Mouse (Mus musculus) heart, embryonic 16.5 days (tissue): ENCODE results near the gene Fdxacb1. TPM values are rescaled to one million over a fixed set of nuclear protein-coding genes. Genes with fewer than 3 reads are reported as not detected.

ENCODE experiments used
- ATAC-seq: fragments of 200-750 bp; cut with Nextera tagmentation; replicated peaks from 2 replicates; pipeline ENCODE4 v1.8.0; 2017; ENCODE audit warnings: moderate number of reproducible peaks; ENCODE audit not compliant: insufficient read depth, low FRiP score; ENCODE audit errors: extremely low read depth
- H3K27ac ChIP-seq: fragments of 300-500 bp; sonication (generic); 2 replicates; pipeline ENCODE4 v1.5.1; 2014; ENCODE audit warnings: mild to moderate bottlenecking, low read length, control low read depth, moderate library complexity
- H3K27me3 ChIP-seq: fragments of 300-500 bp; sonication (generic); 2 replicates; pipeline ENCODE4 v1.6.1; 2014; ENCODE audit warnings: low read length, mixed read lengths; ENCODE audit not compliant: control insufficient read depth, insufficient read depth
- H3K36me3 ChIP-seq: fragments of 300-500 bp; sonication (generic); 2 replicates; pipeline ENCODE4 v1.6.1; 2014; ENCODE audit not compliant: control insufficient read depth, insufficient read depth
- H3K4me1 ChIP-seq: fragments of 300-500 bp; sonication (generic); 2 replicates; pipeline ENCODE4 v1.6.1; 2014; ENCODE audit warnings: low read length, mixed read lengths; ENCODE audit not compliant: control insufficient read depth, insufficient read depth
- H3K4me2 ChIP-seq: fragments of 300-500 bp; sonication (generic); 2 replicates; pipeline ENCODE4 v1.6.1; 2014; ENCODE audit warnings: low read depth, mild to moderate bottlenecking, control low read depth, low read length
- H3K4me3 ChIP-seq: fragments of 300-500 bp; sonication (generic); 2 replicates; pipeline ENCODE4 v1.5.1; 2014; ENCODE audit warnings: mild to moderate bottlenecking, control low read depth, low read length
- H3K9ac ChIP-seq: fragments of 300-500 bp; sonication (generic); 2 replicates; pipeline ENCODE4 v1.6.1; 2014; ENCODE audit warnings: low read length, control low read depth
- H3K9me3 ChIP-seq: fragments of 300-500 bp; sonication (generic); replicated peaks from 2 replicates; pipeline ENCODE4 v1.6.1; 2016; ENCODE audit warnings: low read length; ENCODE audit not compliant: control insufficient read depth
- WGBS: fragments of 180-500 bp; shearing (Covaris S2); extraction: QIAGEN DNeasy Blood & Tissue Kit; methylation state at CpG from one replicate; pipeline ENCODE4 v1.1.7; 2014; 5-methylcytosine and 5-hydroxymethylcytosine counted together
- polyA plus RNA-seq: library from polyadenylated mRNA; unstranded; fragments of >200 nt; fragmentation: Nextera tagmentation; extraction: Ambion mirVana; gene quantifications from 2 replicates; pipeline ENCODE4 v1.2.1, GENCODE M21; 2015

The Fdxacb1 gene
- polyA plus RNA-seq = 10.7 and 11.0 TPM in 2 replicates

- peak within 1 kb of the TSS; percentile 87 for H3K4me2 ChIP-seq
- peak within 1 kb of the TSS; percentile 66 for H3K4me3 ChIP-seq
- WGBS = 3% methylated on average over 59 of the region's 59 CpGs
- H3K9ac ChIP-seq = peak within 1 kb of the TSS; percentile 72
- H3K9me3 ChIP-seq = no peaks in the 10 kb centered on the region
- ATAC-seq = peak; percentile 93
- peak within 1 kb of the TSS; percentile 96 for H3K27ac ChIP-seq
- peaks cover 7% of the 10 kb centered on the region; the same call in 1 of the 2 replicates for H3K36me3 ChIP-seq
- H3K27me3 ChIP-seq = no peaks in the 10 kb centered on the region
- H3K4me1 ChIP-seq = peaks cover 13% of the 10 kb centered on the region
These were observed at the start of gene Fdxacb1 for GRCm38 (mm10) chr9:50768107-50769002. Gene Fdxacb1, plus strand, starts transcription at chr9:50768236.

- Histone ChIP-seq H3K4me1 (peaks cover 18% of the 10 kb centered on the region), H3K4me3 (no peak overlapping the region), H3K36me3 (no peaks in the 10 kb centered on the region), H3K9ac (no peak overlapping the region), H3K27me3 (no peaks in the 10 kb centered on the region), H3K4me2 (no peak overlapping the region), H3K9me3 (no peaks in the 10 kb centered on the region), H3K27ac (no peak overlapping the region)
- no peak for ATAC-seq
- WGBS = 48% methylated on average over 4 of the region's 4 CpGs
These were observed 49.2 kb upstream of the Fdxacb1 start for GRCm38 (mm10) chr9:50718878-50719277.

- Histone ChIP-seq H3K36me3 (no peaks in the 10 kb centered on the region), H3K9me3 (no peaks in the 10 kb centered on the region), H3K4me3 (no peak overlapping the region), H3K4me2 (no peak overlapping the region), H3K27me3 (no peaks in the 10 kb centered on the region), H3K4me1 (peaks cover 37% of the 10 kb centered on the region), H3K27ac (peak overlapping the region; percentile 14; the same call in 1 of the 2 replicates), H3K9ac (no peak overlapping the region)
- WGBS = 42% methylated on average over 12 of the region's 12 CpGs
- ATAC-seq = no peak
These were observed 47.0 kb upstream of the Fdxacb1 start for GRCm38 (mm10) chr9:50721061-50721460.

GRCm38 (mm10) chr9:50722451-50722911 is 45.6 kb upstream of the Fdxacb1 start:
- Histone ChIP-seq H3K9me3 (no peaks in the 10 kb centered on the region), H3K9ac (peak overlapping the region; percentile 15; the same call in 1 of the 2 replicates), H3K27ac (peak overlapping the region; percentile 98), H3K4me3 (no peak overlapping the region), H3K27me3 (no peaks in the 10 kb centered on the region), H3K4me1 (peaks cover 42% of the 10 kb centered on the region), H3K4me2 (peak overlapping the region; percentile 68), H3K36me3 (no peaks in the 10 kb centered on the region)
- ATAC-seq = peak; percentile 38
- WGBS = 32% methylated on average over 8 of the region's 8 CpGs

- Histone ChIP-seq H3K4me3 (peak overlapping the region; percentile 38), H3K9ac (peak overlapping the region; percentile 66), H3K9me3 (no peaks in the 10 kb centered on the region), H3K4me1 (peaks cover 46% of the 10 kb centered on the region), H3K27me3 (no peaks in the 10 kb centered on the region), H3K27ac (peak overlapping the region; percentile 98), H3K36me3 (no peaks in the 10 kb centered on the region), H3K4me2 (peak overlapping the region; percentile 68)
- peak; percentile 53 for ATAC-seq
- 15% methylated on average over 7 of the region's 7 CpGs for WGBS
These were observed 44.6 kb upstream of the Fdxacb1 start for GRCm38 (mm10) chr9:50723406-50723805.

GRCm38 (mm10) chr9:50724147-50724546 is 43.9 kb upstream of the Fdxacb1 start:
- H3K4me3 ChIP-seq = no peak overlapping the region
- 69% methylated on average over 2 of the region's 2 CpGs for whole genome bisulfite sequencing
- peak overlapping the region; percentile 84 for H3K27ac ChIP-seq
- no peaks in the 10 kb centered on the region for H3K36me3 ChIP-seq
- peak overlapping the region; percentile 25; the same call in 1 of the 2 replicates for H3K4me2 ChIP-seq
- ATAC-seq = no peak
- peaks cover 50% of the 10 kb centered on the region for H3K4me1 ChIP-seq
- H3K9ac ChIP-seq = 0 out of 2 replicates have a peak overlapping the region, but pooled peaks have one; percentile 31
- no peaks in the 10 kb centered on the region for H3K27me3 ChIP-seq
- no peaks in the 10 kb centered on the region for H3K9me3 ChIP-seq

- Histone ChIP-seq H3K27ac (peak overlapping the region; percentile 84), H3K9ac (no peak overlapping the region)
These were observed 43.2 kb upstream of the Fdxacb1 start for GRCm38 (mm10) chr9:50724661-50725330.

GRCm38 (mm10) chr9:50725921-50726590 is 42.0 kb upstream of the Fdxacb1 start:
- H3K36me3 ChIP-seq = no peaks in the 10 kb centered on the region
- H3K27me3 ChIP-seq = no peaks in the 10 kb centered on the region
- no peaks in the 10 kb centered on the region for H3K9me3 ChIP-seq
- WGBS = 41% methylated on average over 8 of the region's 8 CpGs
- H3K4me1 ChIP-seq = peaks cover 48% of the 10 kb centered on the region
- H3K9ac ChIP-seq = peak overlapping the region; percentile 45
- no peak for ATAC-seq
- peak overlapping the region; percentile 19 for H3K4me3 ChIP-seq
- H3K4me2 ChIP-seq = peak overlapping the region; percentile 92
- peak overlapping the region; percentile 84 for H3K27ac ChIP-seq

More at GRCm38 (mm10) chr9:50724661-50725330, 43.2 kb upstream of the Fdxacb1 start:
- no peak overlapping the region for H3K4me3 ChIP-seq
- H3K36me3 ChIP-seq = no peaks in the 10 kb centered on the region
- H3K4me2 ChIP-seq = no peak overlapping the region
- no peak for ATAC-seq
- H3K4me1 ChIP-seq = peaks cover 50% of the 10 kb centered on the region
- 31% methylated on average over 3 of the region's 3 CpGs for WGBS
- H3K27me3 ChIP-seq = no peaks in the 10 kb centered on the region
- H3K9me3 ChIP-seq = no peaks in the 10 kb centered on the region
